ENCODE assay signal across 8 mouse cellular contexts in the genomic region with DNA sequence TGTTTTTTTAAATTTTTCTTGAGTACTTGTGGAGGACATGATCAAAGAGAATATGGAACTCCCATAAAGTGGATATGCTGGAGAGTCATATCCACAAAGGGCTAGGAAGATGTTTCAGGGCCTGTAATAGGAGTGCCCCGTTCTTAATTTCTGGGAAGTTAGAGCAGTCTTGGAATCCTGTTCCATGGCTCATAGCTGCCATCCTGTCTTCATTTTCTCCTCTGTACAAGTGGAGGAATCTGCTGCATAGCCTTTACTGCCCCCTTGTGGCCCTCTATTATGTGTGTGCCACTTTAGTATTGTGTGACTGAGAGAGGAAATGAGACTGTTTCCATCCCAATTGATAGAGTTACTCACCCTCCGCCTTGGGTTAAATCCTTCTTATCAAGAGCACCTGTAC.
A peak's percentile ranks its signal among the peaks of the same experiment; 100 is the strongest.
DNase-seq lines count a peak whose midpoint lies in the region; ATAC-seq and TF ChIP-seq lines count a peak whose summit lies in the region.

No protein-coding gene starts in this region.

- 37% methylated on average over 2 of the region's 2 CpGs for WGBS in midbrain, embryonic 15.5 days

- H3K4me3 ChIP-seq in cortical plate, adult 2 months (ENCODE audit: insufficient read depth, low read length): no peak overlapping the region
- no peak overlapping the region for H3K4me3 ChIP-seq in left cerebral cortex, adult 2 months
- no peak overlapping the region for H3K4me3 ChIP-seq in midbrain, embryonic 15.5 days

- peak; percentile 66; the same call in 1 of the 2 replicates for TF ChIP-seq CTCF in cortical plate, adult 2 months (IDR thresholded peaks at IDR 0.05; ENCODE audit: extremely low read depth, insufficient read depth, low read length)
- TF ChIP-seq CTCF in left cerebral cortex, adult 2 months (IDR thresholded peaks at IDR 0.05): peak; percentile 85

- peak; percentile 72; the same call in 1 of the 2 replicates for ATAC-seq in midbrain, embryonic 15.5 days (replicated peaks)

- H3K27ac ChIP-seq in cortical plate, adult 2 months (ENCODE audit: insufficient read depth, low read length): no peak overlapping the region
- no peak overlapping the region for H3K27ac ChIP-seq in left cerebral cortex, adult 2 months
- no peak overlapping the region for H3K27ac ChIP-seq in midbrain, embryonic 15.5 days

- H3K9me3 ChIP-seq in midbrain, embryonic 15.5 days: no peaks in the 10 kb centered on the region

- H3K36me3 ChIP-seq in midbrain, embryonic 15.5 days (replicated peaks): no peaks in the 10 kb centered on the region

- H3K4me1 ChIP-seq in cortical plate, adult 2 months (ENCODE audit: control insufficient read depth, insufficient read depth, low read length): no peaks in the 10 kb centered on the region
- no peaks in the 10 kb centered on the region for H3K4me1 ChIP-seq in midbrain, embryonic 15.5 days

- DNase-seq in heart, adult 11 months: peak; percentile 90
- no peak for DNase-seq in heart, postnatal 25 days (ENCODE audit: low spot score)
- peak; percentile 83 for DNase-seq in ZHBTc4 (ENCODE audit: low read depth, low spot score)
- peak; percentile 78 for DNase-seq in heart, postnatal 4 days
- DNase-seq in left cerebral cortex, adult 2 months (ENCODE audit: extremely low spot score in 1 of 2, low spot score in 2 of 2): peak; percentile 67 to 70
- DNase-seq in testis, postnatal 10 days (ENCODE audit: low spot score): peak; percentile 77

- no peak overlapping the region for H3K9ac ChIP-seq in midbrain, embryonic 15.5 days

- H3K27me3 ChIP-seq in midbrain, embryonic 15.5 days (replicated peaks): no peaks in the 10 kb centered on the region

- intact Hi-C loops in heart, postnatal 25 days (cut with DNase I): loop anchor here (1.0 to 5.0 kb wide), 2 partner anchors 254 to 441 kb away; no protein-coding TSS in a partner anchor
- intact Hi-C loops in left cerebral cortex, adult 2 months (cut with DNase I): loop anchor here (1.0 to 5.0 kb wide), 2 partner anchors 254 to 441 kb away; no protein-coding TSS in a partner anchor

- no peak for TF ChIP-seq POLR2A in cortical plate, adult 2 months (IDR thresholded peaks at IDR 0.05; ENCODE audit: extremely low read depth, insufficient read depth, low read length)

- no peak overlapping the region for H3K4me2 ChIP-seq in midbrain, embryonic 15.5 days
